Mouse (Mus musculus): ENCODE data around the gene Heg1. TPM values are rescaled to one million over a fixed set of nuclear protein-coding genes. Genes with fewer than 3 reads are reported as not detected.

Heg1 gene
- polyA plus RNA-seq, 1 experiment from 2014 or later: 4.7 TPM

DNA sequence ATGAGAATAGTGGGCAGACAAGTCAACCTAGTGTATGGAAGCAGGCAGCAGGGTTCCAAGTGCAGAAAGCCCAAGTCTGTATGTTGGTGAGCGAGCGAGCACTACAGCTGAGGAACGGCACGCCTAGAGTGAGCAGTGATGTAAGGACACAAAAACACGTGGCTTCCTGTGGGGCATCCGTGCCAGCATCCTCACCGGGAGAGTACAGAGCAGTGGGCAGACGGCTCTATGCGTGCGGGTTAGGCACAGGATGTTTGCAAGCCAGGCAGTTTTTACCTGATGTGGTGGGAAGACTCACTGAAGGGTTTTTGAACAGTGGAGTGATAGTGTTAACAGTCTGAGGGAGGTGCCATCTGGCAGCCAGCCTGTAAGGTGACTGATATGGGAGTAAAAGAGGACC lies 23.9 kb downstream of the Heg1 start:
- Histone ChIP-seq H3K9me3 (ENCODE audit: low read length) (no peaks in the 10 kb centered on the region), H3K27ac (ENCODE audit: low read depth) (no peak overlapping the region), H3K36me3 (replicated peaks; ENCODE audit: insufficient read depth, low read length) (peaks cover 26% of the 10 kb centered on the region), H3K9ac (replicated peaks) (no peak overlapping the region), H3K4me2 (ENCODE audit: low read depth, low read length) (no peak overlapping the region), H3K4me3 (ENCODE audit: low read depth, low read length) (no peak overlapping the region), H3K4me1 (ENCODE audit: insufficient read depth) (peaks cover 14% of the 10 kb centered on the region), H3K27me3 (ENCODE audit: insufficient read depth, low read length) (no peaks in the 10 kb centered on the region)
- WGBS (ENCODE audit: insufficient replicate concordance): 82% methylated on average over 10 of the region's 10 CpGs
- no peak for ATAC-seq
- no peak for DNase-seq
- TF ChIP-seq CTCF (IDR thresholded peaks at IDR 0.05; ENCODE audit: low read depth): no peak
- TF ChIP-seq EP300 (IDR thresholded peaks at IDR 0.05; ENCODE audit: low read depth): no peak

DNA sequence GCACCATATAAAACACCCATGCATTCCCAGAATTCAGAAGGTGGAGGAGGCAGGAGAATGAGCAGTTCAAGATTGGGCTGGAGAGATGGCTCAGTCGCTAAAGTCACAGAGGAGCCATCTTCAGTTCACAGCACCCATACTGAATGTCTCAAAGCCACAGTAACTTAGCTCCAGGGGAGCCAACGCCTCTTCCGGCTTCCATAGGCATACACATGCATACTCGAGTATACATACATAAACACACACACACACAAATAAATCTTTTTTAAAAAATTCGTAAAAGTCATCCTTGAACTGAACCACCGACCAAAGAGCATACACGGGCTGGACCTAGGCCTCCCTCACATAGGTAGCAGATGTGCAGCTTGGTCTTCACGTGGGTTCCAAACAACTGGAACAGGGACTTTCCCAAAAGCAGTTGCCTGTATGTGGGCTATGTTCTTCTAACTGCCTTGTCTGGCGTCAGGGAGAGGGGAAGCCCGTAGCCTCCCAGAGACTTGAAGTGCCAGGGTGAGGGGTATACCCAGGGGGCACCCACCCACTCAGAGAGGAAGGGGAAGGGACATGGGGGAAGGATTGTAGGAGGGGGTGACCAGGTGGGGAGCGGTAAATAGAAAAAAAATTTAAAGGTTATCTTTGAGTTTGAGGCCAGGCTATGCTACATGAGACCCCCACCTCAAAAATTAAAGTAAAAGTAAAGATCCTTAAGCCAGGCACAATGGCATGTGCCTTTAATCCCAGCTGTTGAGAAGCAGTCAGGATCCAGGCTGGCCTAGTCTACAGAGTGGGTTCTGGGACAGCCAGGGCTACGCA lies 24.6 kb downstream of the Heg1 start:
- no peak overlapping the region for H3K27ac ChIP-seq (ENCODE audit: low read depth)
- no peak for DNase-seq
- peaks cover 11% of the 10 kb centered on the region for H3K4me1 ChIP-seq (ENCODE audit: insufficient read depth)
- no peak overlapping the region for H3K4me2 ChIP-seq (ENCODE audit: low read depth, low read length)
- H3K4me3 ChIP-seq (ENCODE audit: low read depth, low read length): no peak overlapping the region
- no peak for TF ChIP-seq EP300 (IDR thresholded peaks at IDR 0.05; ENCODE audit: low read depth)
- TF ChIP-seq CTCF (IDR thresholded peaks at IDR 0.05; ENCODE audit: low read depth): no peak
- no peaks in the 10 kb centered on the region for H3K9me3 ChIP-seq (ENCODE audit: low read length)
- no peak for ATAC-seq
- H3K9ac ChIP-seq (replicated peaks): no peak overlapping the region
- H3K27me3 ChIP-seq (ENCODE audit: insufficient read depth, low read length): no peaks in the 10 kb centered on the region
- WGBS (ENCODE audit: insufficient replicate concordance): 82% methylated on average over 12 of the region's 12 CpGs
- peaks cover 26% of the 10 kb centered on the region for H3K36me3 ChIP-seq (replicated peaks; ENCODE audit: insufficient read depth, low read length)

DNA sequence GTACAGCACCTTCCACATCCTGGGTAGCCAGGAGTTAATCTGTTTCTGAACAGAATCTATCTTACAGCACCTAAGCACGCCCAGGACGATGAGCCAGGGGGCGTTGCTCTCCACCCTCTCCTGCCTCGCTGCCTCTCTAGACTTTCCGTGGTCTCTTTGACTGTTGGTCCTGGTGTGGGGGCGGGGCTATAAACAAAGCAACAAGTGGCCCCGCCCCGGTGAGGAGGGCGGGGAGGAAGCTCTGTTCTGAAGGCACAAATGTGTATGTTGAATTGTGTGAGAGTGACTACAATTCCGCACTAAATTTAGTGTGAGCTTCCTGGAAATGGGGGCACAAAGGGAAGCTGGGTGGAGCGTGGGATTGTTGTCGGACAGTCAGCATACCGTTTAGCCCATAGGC lies 30.1 kb downstream of the Heg1 start:
- Histone ChIP-seq H3K9ac (replicated peaks) (no peak overlapping the region), H3K4me2 (ENCODE audit: low read depth, low read length) (peak overlapping the region; percentile 60), H3K27me3 (ENCODE audit: insufficient read depth, low read length) (no peaks in the 10 kb centered on the region), H3K36me3 (replicated peaks; ENCODE audit: insufficient read depth, low read length) (peaks cover 26% of the 10 kb centered on the region), H3K4me3 (ENCODE audit: low read depth, low read length) (no peak overlapping the region), H3K4me1 (ENCODE audit: insufficient read depth) (peaks cover 8% of the 10 kb centered on the region; the same call in 1 of the 2 replicates), H3K27ac (ENCODE audit: low read depth) (no peak overlapping the region), H3K9me3 (ENCODE audit: low read length) (no peaks in the 10 kb centered on the region)
- DNase-seq: peak; percentile 82
- WGBS (ENCODE audit: insufficient replicate concordance): 12% methylated on average over 13 of the region's 13 CpGs
- ATAC-seq: peak; percentile 84
- peak; percentile 62 for TF ChIP-seq CTCF (IDR thresholded peaks at IDR 0.05; ENCODE audit: low read depth)
- TF ChIP-seq EP300 (IDR thresholded peaks at IDR 0.05; ENCODE audit: low read depth): peak; percentile 50

DNA sequence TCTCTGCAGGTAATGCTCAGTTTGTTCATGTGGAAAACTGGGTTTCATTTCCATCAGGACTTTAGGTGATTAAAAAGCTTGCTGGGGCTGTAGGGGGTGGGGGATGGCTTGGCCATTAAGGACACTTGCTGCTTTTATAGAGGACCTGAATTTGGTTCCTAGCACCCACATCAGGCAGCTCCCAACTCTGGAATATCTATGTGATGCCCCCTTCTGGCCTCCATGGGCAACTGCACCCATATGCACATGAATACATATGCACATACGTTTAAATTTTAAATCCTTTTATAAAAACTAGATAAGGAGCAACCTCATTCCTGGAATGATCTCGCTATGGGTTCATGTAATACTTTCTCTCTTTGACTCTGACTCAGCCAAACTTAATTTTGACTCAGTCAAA lies 39.1 kb downstream of the Heg1 start:
- TF ChIP-seq CTCF (IDR thresholded peaks at IDR 0.05; ENCODE audit: low read depth) (peak; percentile 8; the same call in 1 of the 2 replicates), EP300 (IDR thresholded peaks at IDR 0.05; ENCODE audit: low read depth) (no peak)
- Histone ChIP-seq H3K4me2 (ENCODE audit: low read depth, low read length) (no peak overlapping the region), H3K36me3 (replicated peaks; ENCODE audit: insufficient read depth, low read length) (peaks cover 40% of the 10 kb centered on the region), H3K9me3 (ENCODE audit: low read length) (peaks cover 6% of the 10 kb centered on the region; the same call in 1 of the 2 replicates), H3K4me1 (ENCODE audit: insufficient read depth) (no peaks in the 10 kb centered on the region), H3K27ac (ENCODE audit: low read depth) (no peak overlapping the region), H3K9ac (replicated peaks) (no peak overlapping the region), H3K27me3 (ENCODE audit: insufficient read depth, low read length) (no peaks in the 10 kb centered on the region), H3K4me3 (ENCODE audit: low read depth, low read length) (no peak overlapping the region)
- ATAC-seq (no peak), DNase-seq (no peak)
- WGBS (ENCODE audit: insufficient replicate concordance): 90% methylated on average over 2 of the region's 2 CpGs

DNA sequence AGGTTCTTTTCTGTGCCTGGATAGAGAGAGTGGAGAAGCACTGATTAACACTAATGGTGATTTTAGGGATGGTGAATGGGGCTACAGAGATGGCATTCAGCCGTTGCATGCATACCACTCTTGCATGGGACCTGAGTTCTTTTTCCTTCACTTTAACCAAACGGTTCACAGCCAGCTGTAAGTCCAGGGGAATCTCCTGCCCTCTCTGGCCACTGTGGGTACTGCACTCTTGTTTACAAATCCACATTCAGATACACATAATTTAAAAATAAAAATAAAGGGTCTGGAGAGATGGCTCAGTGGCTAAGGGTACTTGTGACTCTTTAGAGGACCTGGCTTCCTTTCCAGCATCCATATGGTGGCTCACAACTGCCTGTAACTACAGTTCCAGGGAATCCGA lies 39.8 kb downstream of the Heg1 start:
- Histone ChIP-seq H3K4me1 (ENCODE audit: insufficient read depth) (no peaks in the 10 kb centered on the region), H3K9me3 (ENCODE audit: low read length) (peaks cover 6% of the 10 kb centered on the region; the same call in 1 of the 2 replicates), H3K27ac (ENCODE audit: low read depth) (no peak overlapping the region), H3K27me3 (ENCODE audit: insufficient read depth, low read length) (no peaks in the 10 kb centered on the region), H3K4me2 (ENCODE audit: low read depth, low read length) (no peak overlapping the region), H3K4me3 (ENCODE audit: low read depth, low read length) (no peak overlapping the region), H3K9ac (replicated peaks) (no peak overlapping the region), H3K36me3 (replicated peaks; ENCODE audit: insufficient read depth, low read length) (peaks cover 38% of the 10 kb centered on the region)
- 82% methylated on average over 3 of the region's 3 CpGs for whole genome bisulfite sequencing (ENCODE audit: insufficient replicate concordance)
- no peak for DNase-seq
- no peak for TF ChIP-seq EP300 (IDR thresholded peaks at IDR 0.05; ENCODE audit: low read depth)
- peak; percentile 49 for TF ChIP-seq CTCF (IDR thresholded peaks at IDR 0.05; ENCODE audit: low read depth)
- ATAC-seq: no peak

GRCm38 (mm10) chr16:33726261-33726660 lies 42.1 kb downstream of the Heg1 start:
- no peak for DNase-seq
- no peak for ATAC-seq
- Histone ChIP-seq H3K9me3 (ENCODE audit: low read length) (peaks cover 6% of the 10 kb centered on the region; the same call in 1 of the 2 replicates), H3K36me3 (replicated peaks; ENCODE audit: insufficient read depth, low read length) (peaks cover 35% of the 10 kb centered on the region), H3K27me3 (ENCODE audit: insufficient read depth, low read length) (no peaks in the 10 kb centered on the region), H3K9ac (replicated peaks) (no peak overlapping the region), H3K4me1 (ENCODE audit: insufficient read depth) (no peaks in the 10 kb centered on the region), H3K4me3 (ENCODE audit: low read depth, low read length) (no peak overlapping the region), H3K4me2 (ENCODE audit: low read depth, low read length) (no peak overlapping the region), H3K27ac (ENCODE audit: low read depth) (no peak overlapping the region)
- 72% methylated on average over 17 of the region's 17 CpGs for WGBS (ENCODE audit: insufficient replicate concordance)
- TF ChIP-seq EP300 (IDR thresholded peaks at IDR 0.05; ENCODE audit: low read depth): no peak
- TF ChIP-seq CTCF (IDR thresholded peaks at IDR 0.05; ENCODE audit: low read depth): no peak

Measured in liver, postnatal 0 days (tissue).